Comparison of ENCODE assay signal across 8 mouse cellular contexts in the genomic region with DNA sequence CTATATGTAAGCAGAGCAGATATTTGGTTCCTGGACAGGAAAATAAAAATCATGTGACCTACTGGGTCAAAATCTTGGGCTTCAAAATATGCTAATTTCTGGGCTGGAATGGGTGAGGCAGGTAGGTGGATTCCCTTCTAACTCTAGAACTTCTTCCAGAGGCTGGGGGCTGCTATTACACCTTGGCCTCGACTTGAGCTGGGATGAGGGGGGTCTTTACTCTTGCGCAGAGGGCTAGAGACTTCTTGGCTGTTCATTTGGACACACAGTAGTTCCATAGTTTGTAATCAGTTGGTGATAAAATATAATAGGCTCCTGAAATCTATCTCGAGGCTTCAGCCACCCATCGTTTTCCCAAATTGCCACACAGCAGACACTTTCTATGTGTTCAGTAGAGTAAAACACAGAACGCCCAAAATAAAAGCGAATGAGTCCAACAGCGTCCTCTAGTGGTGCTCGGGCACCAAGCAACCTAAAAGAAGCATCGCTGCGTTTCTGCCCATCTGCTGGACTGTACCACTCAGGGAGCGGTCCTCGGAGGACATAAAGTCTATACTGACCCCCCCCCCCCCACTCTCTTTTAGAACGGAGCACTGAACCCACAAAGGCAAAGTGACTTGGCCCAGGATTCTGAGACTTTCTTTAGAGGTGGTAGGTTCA. TPM values are rescaled to one million over a fixed set of nuclear protein-coding genes. Genes with fewer than 3 reads are reported as not detected.
A peak's percentile ranks its signal among the peaks of the same experiment; 100 is the strongest.
DNase-seq lines count a peak whose midpoint lies in the region; ATAC-seq and TF ChIP-seq lines count a peak whose summit lies in the region.

No protein-coding gene starts in this region.

- peak; percentile 94 for DNase-seq in brain, adult 2 months (ENCODE audit: low read depth, low spot score)
- peak; percentile 93 for DNase-seq in midbrain, postnatal 0 days (ENCODE audit: low spot score)
- peak; percentile 66 to 78 for DNase-seq in spleen, postnatal 14 days (ENCODE audit: low spot score in 2 of 2)

- H3K9ac ChIP-seq in heart, embryonic 11.5 days (ENCODE audit: low read depth, low read length) = peak overlapping the region; percentile 70
- peak overlapping the region; percentile 58 for H3K9ac ChIP-seq in kidney, embryonic 15.5 days
- H3K9ac ChIP-seq in limb, embryonic 15.5 days = peak overlapping the region; percentile 50
- peak overlapping the region; percentile 56 for H3K9ac ChIP-seq in midbrain, postnatal 0 days (replicated peaks; ENCODE audit: low read length, poor library complexity, severe bottlenecking)

- TF ChIP-seq CTCF in C2C12 (IDR thresholded peaks at IDR 0.05; ENCODE audit: control insufficient read depth, insufficient read depth, insufficient read length) = peak; percentile 77
- peak; percentile 70; the same call in 1 of the 2 replicates for TF ChIP-seq CTCF in embryonic fibroblast, embryonic 13.5 days (IDR thresholded peaks at IDR 0.05; ENCODE audit: borderline replicate concordance, insufficient read depth, low read length)
- TF ChIP-seq CTCF in midbrain, postnatal 0 days (IDR thresholded peaks at IDR 0.05) = peak; percentile 88

- WGBS in heart, embryonic 11.5 days (ENCODE audit: insufficient replicate concordance) = 12% methylated on average over 13 of the region's 13 CpGs
- WGBS in kidney, embryonic 15.5 days = 10% methylated on average over 13 of the region's 13 CpGs
- WGBS in limb, embryonic 15.5 days = 12% methylated on average over 13 of the region's 13 CpGs
- WGBS in midbrain, postnatal 0 days = 9% methylated on average over 13 of the region's 13 CpGs

- H3K4me3 ChIP-seq in C2C12 (ENCODE audit: insufficient read depth, poor library complexity, severe bottlenecking) = peak overlapping the region; percentile 59
- peak overlapping the region; percentile 71 for H3K4me3 ChIP-seq in embryonic fibroblast, embryonic 13.5 days (ENCODE audit: insufficient read depth, low read length)
- peak overlapping the region; percentile 67 for H3K4me3 ChIP-seq in heart, embryonic 11.5 days (ENCODE audit: low read depth, low read length)
- H3K4me3 ChIP-seq in kidney, embryonic 15.5 days (replicated peaks) = peak overlapping the region; percentile 60
- peak overlapping the region; percentile 56 for H3K4me3 ChIP-seq in limb, embryonic 15.5 days
- peak overlapping the region; percentile 52 for H3K4me3 ChIP-seq in midbrain, postnatal 0 days (ENCODE audit: low read depth, low read length)

- no peaks in the 10 kb centered on the region for H3K79me2 ChIP-seq in C2C12 (ENCODE audit: control insufficient read depth, insufficient read depth)

- no peak for TF ChIP-seq POLR2A in embryonic fibroblast, embryonic 13.5 days (IDR thresholded peaks at IDR 0.05; ENCODE audit: low read depth, low read length)

- H3K9me3 ChIP-seq in heart, embryonic 11.5 days (replicated peaks; ENCODE audit: control insufficient read depth, low read length) = no peaks in the 10 kb centered on the region
- no peaks in the 10 kb centered on the region for H3K9me3 ChIP-seq in kidney, embryonic 15.5 days (replicated peaks)
- H3K9me3 ChIP-seq in limb, embryonic 15.5 days = no peaks in the 10 kb centered on the region
- no peaks in the 10 kb centered on the region for H3K9me3 ChIP-seq in midbrain, postnatal 0 days (ENCODE audit: low read length)

- H3K27ac ChIP-seq in embryonic fibroblast, embryonic 13.5 days (ENCODE audit: insufficient read depth, low read length) = no peak overlapping the region
- H3K27ac ChIP-seq in heart, embryonic 11.5 days (ENCODE audit: low read depth, low read length) = peak overlapping the region; percentile 82
- H3K27ac ChIP-seq in kidney, embryonic 15.5 days = peak overlapping the region; percentile 77
- peak overlapping the region; percentile 73 for H3K27ac ChIP-seq in limb, embryonic 15.5 days
- no peak overlapping the region for H3K27ac ChIP-seq in midbrain, postnatal 0 days (ENCODE audit: low read depth, low read length)

- ATAC-seq in heart, embryonic 11.5 days (replicated peaks; ENCODE audit: insufficient number of reproducible peaks, low FRiP score, low TSS enrichment) = peak; percentile 40
- peak; percentile 43 for ATAC-seq in kidney, embryonic 15.5 days (replicated peaks; ENCODE audit: low FRiP score)
- ATAC-seq in limb, embryonic 15.5 days (ENCODE audit: insufficient number of reproducible peaks, low FRiP score, low TSS enrichment, low read depth) = peak; percentile 32; the same call in 1 of the 2 replicates
- peak; percentile 64 for ATAC-seq in midbrain, postnatal 0 days (ENCODE audit: low FRiP score)

- peak overlapping the region; percentile 50 for H3ac ChIP-seq in C2C12 (ENCODE audit: control insufficient read depth, insufficient read length, low read depth)

- H3K79me3 ChIP-seq in C2C12 (ENCODE audit: low read depth) = no peaks in the 10 kb centered on the region

- H3K27me3 ChIP-seq in C2C12 (ENCODE audit: control insufficient read depth, insufficient read depth, insufficient read length) = no peaks in the 10 kb centered on the region
- no peaks in the 10 kb centered on the region for H3K27me3 ChIP-seq in heart, embryonic 11.5 days (ENCODE audit: control insufficient read depth, insufficient read depth, low read length)
- H3K27me3 ChIP-seq in kidney, embryonic 15.5 days = no peaks in the 10 kb centered on the region
- H3K27me3 ChIP-seq in limb, embryonic 15.5 days = no peaks in the 10 kb centered on the region
- H3K27me3 ChIP-seq in midbrain, postnatal 0 days (ENCODE audit: insufficient read depth, low read length) = no peaks in the 10 kb centered on the region

- H3K4me2 ChIP-seq in heart, embryonic 11.5 days = peak overlapping the region; percentile 87
- peak overlapping the region; percentile 97 for H3K4me2 ChIP-seq in kidney, embryonic 15.5 days
- H3K4me2 ChIP-seq in limb, embryonic 15.5 days = peak overlapping the region; percentile 96
- peak overlapping the region; percentile 98 for H3K4me2 ChIP-seq in midbrain, postnatal 0 days (ENCODE audit: low read depth, low read length, poor library complexity, severe bottlenecking)

- H3K36me3 ChIP-seq in C2C12 (ENCODE audit: control insufficient read depth, insufficient read depth) = no peaks in the 10 kb centered on the region
- no peaks in the 10 kb centered on the region for H3K36me3 ChIP-seq in heart, embryonic 11.5 days (ENCODE audit: control insufficient read depth, insufficient read depth, low read length)
- no peaks in the 10 kb centered on the region for H3K36me3 ChIP-seq in kidney, embryonic 15.5 days
- no peaks in the 10 kb centered on the region for H3K36me3 ChIP-seq in limb, embryonic 15.5 days
- H3K36me3 ChIP-seq in midbrain, postnatal 0 days (ENCODE audit: insufficient read depth, low read length) = no peaks in the 10 kb centered on the region

- peaks cover 2% of the 10 kb centered on the region; the same call in 1 of the 2 replicates for H3K4me1 ChIP-seq in embryonic fibroblast, embryonic 13.5 days (ENCODE audit: control insufficient read depth, insufficient read depth, low read length)
- peaks cover 6% of the 10 kb centered on the region; the same call in 1 of the 2 replicates for H3K4me1 ChIP-seq in heart, embryonic 11.5 days (ENCODE audit: control insufficient read depth, insufficient read depth, low read length)
- H3K4me1 ChIP-seq in kidney, embryonic 15.5 days = peaks cover 11% of the 10 kb centered on the region
- H3K4me1 ChIP-seq in limb, embryonic 15.5 days = peaks cover 11% of the 10 kb centered on the region; the same call in 1 of the 2 replicates
- H3K4me1 ChIP-seq in midbrain, postnatal 0 days (ENCODE audit: insufficient read depth, low read length) = no peaks in the 10 kb centered on the region; the same call in 1 of the 2 replicates

RNA-seq across cellular contexts. Expression of a gene that starts 0.7 kb away (rescaled TPM):
- polyA plus RNA-seq in C2C12 (2012; fragmentation: generic; extraction: Trizol) = 16.2 TPM
- 17.1 and 17.6 TPM in 2 replicates for polyA plus RNA-seq in embryonic fibroblast, embryonic 13.5 days (2011; ENCODE audit: insufficient read length, low read depth, missing spikeins)
- 95.9 and 105 TPM in 2 replicates for polyA plus RNA-seq in heart, embryonic 11.5 days (2014; fragmentation: Nextera tagmentation; extraction: Ambion mirVana)
- polyA plus RNA-seq in kidney, embryonic 15.5 days (2015; fragmentation: Nextera tagmentation; extraction: Ambion mirVana) = 42.8 and 51.1 TPM in 2 replicates
- 45.5 and 49.2 TPM in 2 replicates for polyA plus RNA-seq in limb, embryonic 15.5 days (2015; fragmentation: Nextera tagmentation; extraction: Ambion mirVana)
- total RNA-seq in midbrain, postnatal 0 days (2014; rRNA removed) = 14.0 and 16.5 TPM in 2 replicates
- 14.2 and 15.1 TPM in 2 replicates for polyA plus RNA-seq in midbrain, postnatal 0 days (2015; fragmentation: Nextera tagmentation; extraction: Ambion mirVana)

RNA-seq across cellular contexts. Expression of a gene that starts 22.7 kb away (rescaled TPM):
- polyA plus RNA-seq in C2C12 (2012; fragmentation: generic; extraction: Trizol) = 0.15 TPM
- 27.3 and 40.2 TPM in 2 replicates for polyA plus RNA-seq in embryonic fibroblast, embryonic 13.5 days (2011; ENCODE audit: insufficient read length, low read depth, missing spikeins)
- polyA plus RNA-seq in heart, embryonic 11.5 days (2014; fragmentation: Nextera tagmentation; extraction: Ambion mirVana) = 35.0 and 41.8 TPM in 2 replicates
- polyA plus RNA-seq in kidney, embryonic 15.5 days (2015; fragmentation: Nextera tagmentation; extraction: Ambion mirVana) = 86.7 and 109 TPM in 2 replicates
- 47.0 and 55.8 TPM in 2 replicates for polyA plus RNA-seq in limb, embryonic 15.5 days (2015; fragmentation: Nextera tagmentation; extraction: Ambion mirVana)
- total RNA-seq in midbrain, postnatal 0 days (2014; rRNA removed) = 19.9 and 20.9 TPM in 2 replicates
- polyA plus RNA-seq in midbrain, postnatal 0 days (2015; fragmentation: Nextera tagmentation; extraction: Ambion mirVana) = 30.6 and 31.9 TPM in 2 replicates

RNA-seq across cellular contexts. Expression of a gene that starts 24.5 kb away (rescaled TPM):
- 0.06 TPM for polyA plus RNA-seq in C2C12 (2012; fragmentation: generic; extraction: Trizol)
- polyA plus RNA-seq in embryonic fibroblast, embryonic 13.5 days (2011; ENCODE audit: insufficient read length, low read depth, missing spikeins) = not detected in 2 replicates
- polyA plus RNA-seq in heart, embryonic 11.5 days (2014; fragmentation: Nextera tagmentation; extraction: Ambion mirVana) = 0.37 and 0.49 TPM in 2 replicates
- 0.42 and 0.43 TPM in 2 replicates for polyA plus RNA-seq in kidney, embryonic 15.5 days (2015; fragmentation: Nextera tagmentation; extraction: Ambion mirVana)
- 0.76 and 3.4 TPM in 2 replicates for polyA plus RNA-seq in limb, embryonic 15.5 days (2015; fragmentation: Nextera tagmentation; extraction: Ambion mirVana)
- not detected in 2 replicates for total RNA-seq in midbrain, postnatal 0 days (2014; rRNA removed)
- not detected in 2 replicates for polyA plus RNA-seq in midbrain, postnatal 0 days (2015; fragmentation: Nextera tagmentation; extraction: Ambion mirVana)

RNA-seq across cellular contexts. Expression of a gene that starts 28.8 kb away (rescaled TPM):
- polyA plus RNA-seq in C2C12 (2012; fragmentation: generic; extraction: Trizol) = 108 TPM
- polyA plus RNA-seq in embryonic fibroblast, embryonic 13.5 days (2011; ENCODE audit: insufficient read length, low read depth, missing spikeins) = 25.3 and 31.1 TPM in 2 replicates
- polyA plus RNA-seq in heart, embryonic 11.5 days (2014; fragmentation: Nextera tagmentation; extraction: Ambion mirVana) = 76.8 and 77.9 TPM in 2 replicates
- polyA plus RNA-seq in kidney, embryonic 15.5 days (2015; fragmentation: Nextera tagmentation; extraction: Ambion mirVana) = 54.2 and 54.4 TPM in 2 replicates
- 45.0 and 49.8 TPM in 2 replicates for polyA plus RNA-seq in limb, embryonic 15.5 days (2015; fragmentation: Nextera tagmentation; extraction: Ambion mirVana)
- total RNA-seq in midbrain, postnatal 0 days (2014; rRNA removed) = 43.6 and 62.5 TPM in 2 replicates
- 85.0 and 99.0 TPM in 2 replicates for polyA plus RNA-seq in midbrain, postnatal 0 days (2015; fragmentation: Nextera tagmentation; extraction: Ambion mirVana)

RNA-seq across cellular contexts. Expression of a gene that starts 40.7 kb away (rescaled TPM):
- polyA plus RNA-seq in C2C12 (2012; fragmentation: generic; extraction: Trizol) = 6.6 TPM
- 6.6 and 8.7 TPM in 2 replicates for polyA plus RNA-seq in embryonic fibroblast, embryonic 13.5 days (2011; ENCODE audit: insufficient read length, low read depth, missing spikeins)
- 36.1 and 41.4 TPM in 2 replicates for polyA plus RNA-seq in heart, embryonic 11.5 days (2014; fragmentation: Nextera tagmentation; extraction: Ambion mirVana)
- 16.5 and 20.7 TPM in 2 replicates for polyA plus RNA-seq in kidney, embryonic 15.5 days (2015; fragmentation: Nextera tagmentation; extraction: Ambion mirVana)
- polyA plus RNA-seq in limb, embryonic 15.5 days (2015; fragmentation: Nextera tagmentation; extraction: Ambion mirVana) = 14.5 and 16.5 TPM in 2 replicates
- 0.99 and 1.8 TPM in 2 replicates for total RNA-seq in midbrain, postnatal 0 days (2014; rRNA removed)
- 0.34 and 0.46 TPM in 2 replicates for polyA plus RNA-seq in midbrain, postnatal 0 days (2015; fragmentation: Nextera tagmentation; extraction: Ambion mirVana)

Comparison
In these comparisons a context has a peak if more than half of its experiments do, and no peak if none do; other contexts are left out.
1. H3K27ac ChIP-seq: peak in heart, embryonic 11.5 days (single experiment), kidney, embryonic 15.5 days (single experiment) and limb, embryonic 15.5 days (single experiment); none in embryonic fibroblast, embryonic 13.5 days (single experiment) and midbrain, postnatal 0 days (single experiment).
2. RNA of a gene that starts 22.7 kb away (polyA plus RNA-seq): 86.7 to 109 TPM in kidney, embryonic 15.5 days, 47.0 to 55.8 TPM in limb, embryonic 15.5 days, 35.0 to 41.8 TPM in heart, embryonic 11.5 days, 27.3 to 40.2 TPM in embryonic fibroblast, embryonic 13.5 days and 30.6 to 31.9 TPM in midbrain, postnatal 0 days; 0.15 TPM in C2C12 (single experiment); every median in the first group is over 10 times any median in the second.
3. Peak in every context shown above with its lines, with median percentiles within 50 percentile points of each other: H3K4me3 ChIP-seq, CTCF ChIP-seq, DNase-seq, ATAC-seq, H3K4me2 ChIP-seq and H3K9ac ChIP-seq.